Mouse (Mus musculus): ENCODE measurements at regions not wholly inside any gene's neighbourhood (a gene's known extent, or its start where the extent isn't known, plus 50 kb on each side); places are given as distances from the start of the nearest gene placed in this dataset.

DNA sequence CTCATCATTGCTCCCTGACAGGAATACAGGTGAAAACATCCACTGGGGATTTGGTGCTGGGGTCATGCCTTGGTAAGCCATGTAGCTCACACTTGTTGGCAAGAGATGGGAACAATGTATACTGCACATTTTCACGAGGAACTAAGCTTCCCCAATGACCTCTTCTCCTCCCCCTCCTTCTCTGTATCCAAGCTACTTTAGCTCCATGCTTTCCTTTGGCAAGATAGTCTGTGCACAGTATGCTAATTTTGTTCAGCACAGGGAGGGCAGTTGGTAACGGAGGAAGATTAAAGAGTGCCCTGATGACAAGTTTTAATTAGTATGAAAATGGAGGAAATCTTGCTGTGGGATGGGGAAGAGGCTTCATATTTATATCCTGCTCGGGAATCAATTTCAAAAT lies 160.9 kb upstream of the Serpine2 start:
- WGBS = 51% methylated on average over 3 of the region's 3 CpGs
- no peak for ATAC-seq (replicated peaks; ENCODE audit: extremely low read depth, insufficient read depth, low FRiP score)
- Histone ChIP-seq H3K4me2 (ENCODE audit: low read depth, low read length) (no peak overlapping the region), H3K27ac (ENCODE audit: low read length) (no peak overlapping the region), H3K4me3 (ENCODE audit: low read length) (no peak overlapping the region), H3K4me1 (ENCODE audit: control insufficient read depth, insufficient read depth, low read length) (no peaks in the 10 kb centered on the region), H3K9me3 (replicated peaks; ENCODE audit: control insufficient read depth, low read length) (no peaks in the 10 kb centered on the region), H3K27me3 (ENCODE audit: control insufficient read depth, insufficient read depth, low read length) (no peaks in the 10 kb centered on the region), H3K9ac (ENCODE audit: low read length) (no peak overlapping the region), H3K36me3 (ENCODE audit: control insufficient read depth, insufficient read depth) (no peaks in the 10 kb centered on the region)

DNA sequence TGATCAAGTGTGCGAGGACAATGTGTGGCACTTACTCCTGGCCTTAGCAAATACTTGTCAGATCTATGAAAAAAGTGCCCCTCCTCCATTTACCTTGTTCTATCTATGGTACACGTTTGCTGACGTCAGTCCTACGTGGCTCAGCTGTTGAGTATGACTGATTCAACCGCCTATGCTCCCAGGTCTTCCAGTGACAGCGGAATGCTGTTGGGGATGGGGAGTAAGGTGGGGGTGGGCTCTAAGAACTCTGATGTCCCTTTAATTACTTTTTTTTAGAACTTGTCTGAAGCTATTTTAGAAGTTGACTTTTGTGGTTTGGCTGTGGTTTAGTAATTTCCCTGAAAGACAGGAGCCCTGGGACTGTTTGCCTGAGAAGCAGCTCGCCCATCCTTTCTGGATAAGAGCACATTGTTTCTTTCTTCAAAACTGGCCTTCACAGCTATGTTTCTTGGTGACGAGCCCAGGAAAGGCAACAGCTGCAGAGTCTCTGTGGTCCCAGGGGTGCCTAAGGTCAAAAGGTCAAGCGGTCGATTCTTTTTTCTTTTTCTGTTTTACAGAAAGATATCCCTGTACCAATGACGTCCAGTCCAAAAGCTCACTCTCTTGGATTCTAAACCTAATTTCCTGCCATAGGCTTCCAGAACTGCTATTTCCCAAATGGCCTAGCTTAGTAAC lies 157.5 kb upstream of the Serpine2 start:
- Histone ChIP-seq H3K4me2 (ENCODE audit: low read depth, low read length) (no peak overlapping the region), H3K9me3 (replicated peaks; ENCODE audit: control insufficient read depth, low read length) (no peaks in the 10 kb centered on the region), H3K9ac (ENCODE audit: low read length) (no peak overlapping the region), H3K36me3 (ENCODE audit: control insufficient read depth, insufficient read depth) (no peaks in the 10 kb centered on the region), H3K4me1 (ENCODE audit: control insufficient read depth, insufficient read depth, low read length) (no peaks in the 10 kb centered on the region), H3K4me3 (ENCODE audit: low read length) (no peak overlapping the region), H3K27me3 (ENCODE audit: control insufficient read depth, insufficient read depth, low read length) (no peaks in the 10 kb centered on the region), H3K27ac (ENCODE audit: low read length) (peak overlapping the region; percentile 33; the same call in 1 of the 2 replicates)
- ATAC-seq (replicated peaks; ENCODE audit: extremely low read depth, insufficient read depth, low FRiP score) = peak; percentile 63; the same call in 1 of the 2 replicates
- WGBS = 55% methylated on average over 11 of the region's 11 CpGs

GRCm38 (mm10) chr1:80015474-80015873 lies 154.5 kb upstream of the Serpine2 start:
- no peak for ATAC-seq (replicated peaks; ENCODE audit: extremely low read depth, insufficient read depth, low FRiP score)
- no peak overlapping the region for H3K4me3 ChIP-seq (ENCODE audit: low read length)
- H3K4me1 ChIP-seq (ENCODE audit: control insufficient read depth, insufficient read depth, low read length) = no peaks in the 10 kb centered on the region
- H3K9me3 ChIP-seq (replicated peaks; ENCODE audit: control insufficient read depth, low read length) = no peaks in the 10 kb centered on the region
- H3K36me3 ChIP-seq (ENCODE audit: control insufficient read depth, insufficient read depth) = no peaks in the 10 kb centered on the region
- no peak overlapping the region for H3K27ac ChIP-seq (ENCODE audit: low read length)
- H3K27me3 ChIP-seq (ENCODE audit: control insufficient read depth, insufficient read depth, low read length) = no peaks in the 10 kb centered on the region
- no peak overlapping the region for H3K4me2 ChIP-seq (ENCODE audit: low read depth, low read length)
- 76% methylated on average over 5 of the region's 5 CpGs for WGBS
- no peak overlapping the region for H3K9ac ChIP-seq (ENCODE audit: low read length)

GRCm38 (mm10) chr1:80014586-80014985 lies 153.6 kb upstream of the Serpine2 start:
- 85% methylated on average over 2 of the region's 2 CpGs for WGBS
- H3K4me3 ChIP-seq (ENCODE audit: low read length) = no peak overlapping the region
- H3K27ac ChIP-seq (ENCODE audit: low read length) = no peak overlapping the region
- H3K4me2 ChIP-seq (ENCODE audit: low read depth, low read length) = no peak overlapping the region
- ATAC-seq (replicated peaks; ENCODE audit: extremely low read depth, insufficient read depth, low FRiP score) = no peak
- no peak overlapping the region for H3K9ac ChIP-seq (ENCODE audit: low read length)
- no peaks in the 10 kb centered on the region for H3K9me3 ChIP-seq (replicated peaks; ENCODE audit: control insufficient read depth, low read length)
- H3K4me1 ChIP-seq (ENCODE audit: control insufficient read depth, insufficient read depth, low read length) = no peaks in the 10 kb centered on the region
- no peaks in the 10 kb centered on the region for H3K27me3 ChIP-seq (ENCODE audit: control insufficient read depth, insufficient read depth, low read length)
- no peaks in the 10 kb centered on the region for H3K36me3 ChIP-seq (ENCODE audit: control insufficient read depth, insufficient read depth)

GRCm38 (mm10) chr1:80010724-80011123 lies 149.7 kb upstream of the Serpine2 start:
- no peak overlapping the region for H3K4me2 ChIP-seq (ENCODE audit: low read depth, low read length)
- no peaks in the 10 kb centered on the region for H3K4me1 ChIP-seq (ENCODE audit: control insufficient read depth, insufficient read depth, low read length)
- no peak overlapping the region for H3K4me3 ChIP-seq (ENCODE audit: low read length)
- H3K9ac ChIP-seq (ENCODE audit: low read length) = no peak overlapping the region
- no peaks in the 10 kb centered on the region for H3K27me3 ChIP-seq (ENCODE audit: control insufficient read depth, insufficient read depth, low read length)
- 0 out of 2 replicates have a peak, but pooled peaks have one; percentile 45 for ATAC-seq (replicated peaks; ENCODE audit: extremely low read depth, insufficient read depth, low FRiP score)
- no peaks in the 10 kb centered on the region for H3K9me3 ChIP-seq (replicated peaks; ENCODE audit: control insufficient read depth, low read length)
- WGBS = 39% methylated on average over 4 of the region's 4 CpGs
- no peak overlapping the region for H3K27ac ChIP-seq (ENCODE audit: low read length)
- H3K36me3 ChIP-seq (ENCODE audit: control insufficient read depth, insufficient read depth) = no peaks in the 10 kb centered on the region

- 65% methylated on average over 11 of the region's 11 CpGs for WGBS
- H3K27ac ChIP-seq (ENCODE audit: low read length) = no peak overlapping the region
- H3K9me3 ChIP-seq (replicated peaks; ENCODE audit: control insufficient read depth, low read length) = no peaks in the 10 kb centered on the region
- peaks cover 5% of the 10 kb centered on the region for H3K4me1 ChIP-seq (ENCODE audit: control insufficient read depth, insufficient read depth, low read length)
- H3K36me3 ChIP-seq (ENCODE audit: control insufficient read depth, insufficient read depth) = no peaks in the 10 kb centered on the region
- H3K27me3 ChIP-seq (ENCODE audit: control insufficient read depth, insufficient read depth, low read length) = no peaks in the 10 kb centered on the region
- no peak overlapping the region for H3K4me2 ChIP-seq (ENCODE audit: low read depth, low read length)
- ATAC-seq (replicated peaks; ENCODE audit: extremely low read depth, insufficient read depth, low FRiP score) = no peak
- H3K9ac ChIP-seq (ENCODE audit: low read length) = no peak overlapping the region
- no peak overlapping the region for H3K4me3 ChIP-seq (ENCODE audit: low read length)
Observed at GRCm38 (mm10) chr1:79999081-79999480, 138.1 kb upstream of the Serpine2 start.

DNA sequence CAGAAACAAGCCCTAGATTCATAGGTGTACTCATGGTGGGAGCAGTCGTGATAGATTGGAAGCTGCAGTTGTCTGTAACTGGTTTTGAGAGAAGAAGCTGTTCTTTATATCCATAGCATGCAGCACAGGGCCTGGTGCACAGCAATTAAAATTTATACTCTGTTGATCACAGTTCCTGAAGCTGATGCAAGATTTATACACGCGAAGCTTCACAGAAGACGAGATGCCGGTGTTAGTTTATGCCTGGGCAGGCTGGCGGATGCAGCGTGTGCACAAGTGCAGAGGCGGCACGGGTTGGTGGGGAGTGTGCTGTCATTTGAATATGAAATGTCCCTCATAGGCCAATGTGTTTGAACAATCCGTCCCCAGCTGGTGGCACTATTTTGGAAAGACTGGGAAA lies 136.9 kb upstream of the Serpine2 start:
- no peaks in the 10 kb centered on the region for H3K27me3 ChIP-seq (ENCODE audit: control insufficient read depth, insufficient read depth, low read length)
- no peak for ATAC-seq (replicated peaks; ENCODE audit: extremely low read depth, insufficient read depth, low FRiP score)
- H3K9ac ChIP-seq (ENCODE audit: low read length) = no peak overlapping the region
- no peaks in the 10 kb centered on the region for H3K9me3 ChIP-seq (replicated peaks; ENCODE audit: control insufficient read depth, low read length)
- H3K4me3 ChIP-seq (ENCODE audit: low read length) = no peak overlapping the region
- H3K4me2 ChIP-seq (ENCODE audit: low read depth, low read length) = no peak overlapping the region
- H3K27ac ChIP-seq (ENCODE audit: low read length) = no peak overlapping the region
- H3K36me3 ChIP-seq (ENCODE audit: control insufficient read depth, insufficient read depth) = no peaks in the 10 kb centered on the region
- H3K4me1 ChIP-seq (ENCODE audit: control insufficient read depth, insufficient read depth, low read length) = peaks cover 5% of the 10 kb centered on the region
- WGBS = 89% methylated on average over 10 of the region's 10 CpGs

- H3K9ac ChIP-seq (ENCODE audit: low read length) = no peak overlapping the region
- no peaks in the 10 kb centered on the region for H3K9me3 ChIP-seq (replicated peaks; ENCODE audit: control insufficient read depth, low read length)
- no peaks in the 10 kb centered on the region for H3K36me3 ChIP-seq (ENCODE audit: control insufficient read depth, insufficient read depth)
- H3K4me1 ChIP-seq (ENCODE audit: control insufficient read depth, insufficient read depth, low read length) = peaks cover 5% of the 10 kb centered on the region
- H3K27ac ChIP-seq (ENCODE audit: low read length) = no peak overlapping the region
- no peak overlapping the region for H3K4me2 ChIP-seq (ENCODE audit: low read depth, low read length)
- no peaks in the 10 kb centered on the region for H3K27me3 ChIP-seq (ENCODE audit: control insufficient read depth, insufficient read depth, low read length)
- ATAC-seq (replicated peaks; ENCODE audit: extremely low read depth, insufficient read depth, low FRiP score) = no peak
- WGBS = 89% methylated on average over 6 of the region's 6 CpGs
- H3K4me3 ChIP-seq (ENCODE audit: low read length) = no peak overlapping the region
Observed at GRCm38 (mm10) chr1:79997456-79997855, 136.5 kb upstream of the Serpine2 start.

- Histone ChIP-seq H3K9me3 (replicated peaks; ENCODE audit: control insufficient read depth, low read length) (no peaks in the 10 kb centered on the region), H3K27me3 (ENCODE audit: control insufficient read depth, insufficient read depth, low read length) (no peaks in the 10 kb centered on the region), H3K4me1 (ENCODE audit: control insufficient read depth, insufficient read depth, low read length) (peaks cover under 1% of the 10 kb centered on the region; the same call in 1 of the 2 replicates), H3K4me2 (ENCODE audit: low read depth, low read length) (no peak overlapping the region), H3K4me3 (ENCODE audit: low read length) (no peak overlapping the region), H3K36me3 (ENCODE audit: control insufficient read depth, insufficient read depth) (no peaks in the 10 kb centered on the region), H3K9ac (ENCODE audit: low read length) (no peak overlapping the region), H3K27ac (ENCODE audit: low read length) (no peak overlapping the region)
- 65% methylated on average over 3 of the region's 3 CpGs for WGBS
- no peak for ATAC-seq (replicated peaks; ENCODE audit: extremely low read depth, insufficient read depth, low FRiP score)
Observed at GRCm38 (mm10) chr1:79984721-79985120, 123.7 kb upstream of the Serpine2 start.

Data from heart, embryonic 16.5 days (tissue).